Mouse (Mus musculus) ES-E14 (cell line): ENCODE measurements around the gene Grm1. TPM values are rescaled to one million over a fixed set of nuclear protein-coding genes. Genes with fewer than 3 reads are reported as not detected.

Source experiments
- DNase-seq: peaks from one replicate; pipeline ENCODE4 v3.0.0-alpha.2; 2013; ENCODE audit warnings: low read depth, low spot score
- H3K27ac ChIP-seq: 2 replicates; pipeline ENCODE4 v1.5.1; 2012; ENCODE audit warnings: low read depth, mild to moderate bottlenecking, low read length, moderate library complexity, mixed read lengths; ENCODE audit not compliant: poor library complexity, insufficient read depth, severe bottlenecking
- H3K36me3 ChIP-seq: 2 replicates; pipeline ENCODE4 v1.6.1; 2012; ENCODE audit warnings: mild to moderate bottlenecking, low read length, moderate library complexity, mixed read lengths; ENCODE audit not compliant: control insufficient read depth, poor library complexity, insufficient read depth, severe bottlenecking
- H3K4me1 ChIP-seq, 2 experiments: fragments of 150-350 bp in 1 of 2; sonication (generic) in 1 of 2; 2 replicates each; pipeline ENCODE4 v1.6.1; 2012; ENCODE audit warnings: low read length in 2 of 2, mild to moderate bottlenecking in 1 of 2, mixed read lengths in 1 of 2; ENCODE audit not compliant: control insufficient read depth in 2 of 2, insufficient read depth in 2 of 2, poor library complexity in 1 of 2
- H3K4me3 ChIP-seq, 2 experiments: fragments of 150-350 bp in 1 of 2; sonication (generic) in 1 of 2; 2 replicates each; pipeline ENCODE4 v1.5.1; 2012; ENCODE audit warnings: low read length in 2 of 2, low read depth in 1 of 2, mild to moderate bottlenecking in 1 of 2, mixed read lengths in 1 of 2; ENCODE audit not compliant: insufficient read depth in 1 of 2, poor library complexity in 1 of 2, severe bottlenecking in 1 of 2
- H3K9ac ChIP-seq: 2 replicates; pipeline ENCODE4 v1.6.1; 2012; ENCODE audit warnings: low read depth, mild to moderate bottlenecking, low read length, mixed read lengths; ENCODE audit not compliant: poor library complexity, insufficient read depth, severe bottlenecking
- H3K9me3 ChIP-seq: fragments of 150-350 bp; sonication (generic); 2 replicates; pipeline ENCODE4 v1.6.1; 2012; ENCODE audit warnings: low read depth, mild to moderate bottlenecking, low read length; ENCODE audit not compliant: control insufficient read depth, insufficient read depth
- CHD2 ChIP-seq: IDR thresholded peaks from 2 replicates; pipeline ENCODE4 v1.6.1; 2014; ENCODE audit warnings: mild to moderate bottlenecking, low read depth, low read length, inconsistent platforms
- HCFC1 ChIP-seq: IDR thresholded peaks from 2 replicates; pipeline ENCODE4 v1.6.1; 2012; ENCODE audit warnings: low read length, inconsistent platforms, borderline replicate concordance; ENCODE audit not compliant: insufficient read depth
- MAFK ChIP-seq: IDR thresholded peaks from 2 replicates; pipeline ENCODE4 v1.6.1; 2014; ENCODE audit warnings: mild to moderate bottlenecking, low read depth, low read length, inconsistent platforms; ENCODE audit not compliant: insufficient read depth
- ZC3H11A ChIP-seq: IDR thresholded peaks from 2 replicates; pipeline ENCODE4 v1.6.1; 2012; ENCODE audit warnings: low read depth, mild to moderate bottlenecking, inconsistent platforms, low read length, borderline replicate concordance
- ZNF384 ChIP-seq: IDR thresholded peaks from 2 replicates; pipeline ENCODE4 v1.6.1; 2012; ENCODE audit warnings: low read depth, low read length, inconsistent platforms
- in situ Hi-C, 2 experiments: fragments of 600-800 bp; cut with MboI; formaldehyde crosslinking; loops; one replicate each; pipeline ENCODE4 v1.15.1; 2025; ENCODE audit warnings: low sequenced_read_pairs in 2 of 2, inconsistent platforms in 1 of 2; ENCODE audit not compliant: unreplicated experiment in 2 of 2
- total RNA-seq: library from RNA; depleted of rRNA; stranded (reverse); fragments of 300-350 nt; gene quantifications from 2 replicates; pipeline ENCODE4 v1.2.3, GENCODE M21; 2012

The Grm1 gene
- total RNA-seq, 1 experiment, result not detected

GRCm38 (mm10) chr10:10888521-10888920 lies 193.6 kb downstream of the Grm1 start:
- TF ChIP-seq MAFK, result no peak
- TF ChIP-seq CHD2, result no peak
- Histone ChIP-seq H3K4me1 (no peaks in the 10 kb centered on the region), H3K9me3 (no peaks in the 10 kb centered on the region), H3K9ac (no peak overlapping the region), H3K36me3 (no peaks in the 10 kb centered on the region), H3K27ac (no peak overlapping the region), H3K4me3 (no peak overlapping the region)
- in situ Hi-C loops, result no loop called here
- no peak for DNase-seq

GRCm38 (mm10) chr10:10884992-10885391 lies 197.2 kb downstream of the Grm1 start:
- no peak for DNase-seq
- no peaks in the 10 kb centered on the region for H3K36me3 ChIP-seq
- H3K9me3 ChIP-seq, result no peaks in the 10 kb centered on the region
- H3K27ac ChIP-seq, result no peak overlapping the region
- TF ChIP-seq HCFC1 (no peak), CHD2 (no peak), MAFK (no peak), ZC3H11A (no peak), ZNF384 (no peak)
- in situ Hi-C loops, result no loop called here
- no peak overlapping the region for H3K4me3 ChIP-seq
- H3K9ac ChIP-seq, result no peak overlapping the region
- no peaks in the 10 kb centered on the region for H3K4me1 ChIP-seq

GRCm38 (mm10) chr10:10872142-10872541 lies 210.0 kb downstream of the Grm1 start:
- in situ Hi-C loops, result no loop called here
- TF ChIP-seq HCFC1, result no peak
- TF ChIP-seq CHD2, result no peak
- TF ChIP-seq ZC3H11A, result no peak
- TF ChIP-seq MAFK, result no peak
- no peak for TF ChIP-seq ZNF384

GRCm38 (mm10) chr10:10870271-10870670 lies 211.9 kb downstream of the Grm1 start:
- Histone ChIP-seq H3K36me3 (no peaks in the 10 kb centered on the region), H3K9me3 (no peaks in the 10 kb centered on the region), H3K4me1 (no peaks in the 10 kb centered on the region), H3K27ac (no peak overlapping the region), H3K9ac (no peak overlapping the region), H3K4me3 (no peak overlapping the region)
- TF ChIP-seq HCFC1, result no peak
- no peak for TF ChIP-seq ZC3H11A
- TF ChIP-seq MAFK, result no peak
- TF ChIP-seq ZNF384, result no peak
- TF ChIP-seq CHD2, result no peak
- in situ Hi-C loops, result no loop called here
- no peak for DNase-seq

More at GRCm38 (mm10) chr10:10872142-10872541, 210.0 kb downstream of the Grm1 start:
- Histone ChIP-seq H3K36me3 (no peaks in the 10 kb centered on the region), H3K4me3 (no peak overlapping the region), H3K9ac (no peak overlapping the region), H3K9me3 (no peaks in the 10 kb centered on the region), H3K27ac (no peak overlapping the region), H3K4me1 (no peaks in the 10 kb centered on the region)
- no peak for DNase-seq

GRCm38 (mm10) chr10:10866278-10866677 lies 215.9 kb downstream of the Grm1 start:
- Histone ChIP-seq H3K4me3 (no peak overlapping the region), H3K4me1 (no peaks in the 10 kb centered on the region), H3K27ac (no peak overlapping the region), H3K9me3 (no peaks in the 10 kb centered on the region), H3K36me3 (no peaks in the 10 kb centered on the region), H3K9ac (no peak overlapping the region)
- in situ Hi-C loops, result no loop called here
- TF ChIP-seq HCFC1 (no peak), CHD2 (no peak), MAFK (no peak), ZNF384 (no peak), ZC3H11A (no peak)
- DNase-seq, result no peak
